Mouse (Mus musculus) forebrain, postnatal 0 days (tissue): ENCODE data around the gene Siglece. TPM values are rescaled to one million over a fixed set of nuclear protein-coding genes. Genes with fewer than 3 reads are reported as not detected.

Experiments
- ATAC-seq: fragments of 200-750 bp; cut with Nextera tagmentation; 2 replicates; pipeline ENCODE4 v1.8.0; 2017; ENCODE audit warnings: mild to moderate bottlenecking, moderate library complexity
- DNase-seq: peaks from one replicate; pipeline ENCODE4 v3.0.0-alpha.2; 2015
- H3K27ac ChIP-seq: fragments of 300-500 bp; sonication (generic); 2 replicates; pipeline ENCODE4 v1.5.1; 2014; ENCODE audit warnings: low read depth, mild to moderate bottlenecking, antibody characterized with exemption, low read length, moderate library complexity, mixed read lengths
- H3K27me3 ChIP-seq: fragments of 300-500 bp; sonication (generic); 2 replicates; pipeline ENCODE4 v1.6.1; 2014; ENCODE audit warnings: mild to moderate bottlenecking, low read length, mixed read lengths; ENCODE audit not compliant: insufficient read depth
- H3K36me3 ChIP-seq: fragments of 300-500 bp; sonication (generic); 2 replicates; pipeline ENCODE4 v1.6.1; 2014; ENCODE audit warnings: mild to moderate bottlenecking, moderate library complexity; ENCODE audit not compliant: insufficient read depth
- H3K4me1 ChIP-seq: fragments of 300-500 bp; sonication (generic); 2 replicates; pipeline ENCODE4 v1.6.1; 2014; ENCODE audit warnings: antibody characterized with exemption; ENCODE audit not compliant: insufficient read depth
- H3K4me2 ChIP-seq: fragments of 300-500 bp; sonication (generic); 2 replicates; pipeline ENCODE4 v1.6.1; 2014; ENCODE audit warnings: low read depth, mild to moderate bottlenecking, moderate library complexity
- H3K4me3 ChIP-seq: fragments of 300-500 bp; sonication (generic); 2 replicates; pipeline ENCODE4 v1.5.1; 2014; ENCODE audit warnings: low read depth, low read length, mixed read lengths
- H3K9ac ChIP-seq: fragments of 300-500 bp; sonication (generic); 2 replicates; pipeline ENCODE4 v1.6.1; 2014; ENCODE audit warnings: mild to moderate bottlenecking
- H3K9me3 ChIP-seq: fragments of 300-500 bp; sonication (generic); 2 replicates; pipeline ENCODE4 v1.6.1; 2016; ENCODE audit warnings: low read length
- CTCF ChIP-seq: sonication (generic); IDR thresholded peaks from 2 replicates; pipeline ENCODE4 v1.5.1; 2016; ENCODE audit warnings: antibody characterized with exemption, control low read depth, low read depth
- WGBS: fragments of 180-500 bp; shearing (Covaris S2); extraction: QIAGEN DNeasy Blood & Tissue Kit; methylation state at CpG from one replicate; pipeline ENCODE4 v1.1.7; 2014; 5-methylcytosine and 5-hydroxymethylcytosine counted together
- polyA plus RNA-seq: library from polyadenylated mRNA; unstranded; fragments of >200 nt; fragmentation: Nextera tagmentation; extraction: Ambion mirVana; gene quantifications from 2 replicates; pipeline ENCODE4 v1.2.1, GENCODE M21; 2015
- total RNA-seq: library from RNA; depleted of rRNA; stranded (reverse); fragments of >200 nt; gene quantifications from 2 replicates; pipeline ENCODE4 v1.2.3, GENCODE M21; 2014

The Siglece gene
- total and polyA plus RNA-seq, 2 experiments from 2014 or later, result 0.31 to 1.2 TPM

DNA sequence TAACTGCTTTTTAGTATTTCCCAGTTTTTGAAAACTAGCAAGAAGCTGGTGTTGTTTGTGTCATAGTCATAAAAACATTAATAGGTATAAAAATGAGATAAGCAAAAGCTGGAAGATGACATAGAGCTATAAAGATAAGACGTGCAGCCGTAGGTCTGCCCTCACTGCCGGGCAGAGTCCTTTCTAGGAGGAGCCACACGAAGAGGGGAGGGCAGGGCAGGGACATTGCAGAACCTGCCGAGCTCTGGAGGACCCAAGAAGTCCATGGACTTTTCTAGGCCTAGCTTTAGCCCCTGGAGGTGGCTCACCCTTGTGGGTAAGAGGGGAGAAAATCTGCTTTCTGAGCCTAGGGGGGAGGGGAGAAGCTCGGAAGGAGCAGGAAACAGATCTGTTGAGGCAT lies 25.5 kb downstream of the Siglece start, which contains the start of gene Ceacam18:
Gene Ceacam18, plus strand, starts transcription at position 208 of the 400 bp plus-strand sequence.
- WGBS, result 80% methylated on average over 6 of the region's 6 CpGs
- ATAC-seq (no peak), DNase-seq (no peak)
- Histone ChIP-seq H3K9me3 (no peaks in the 10 kb centered on the region), H3K4me3 (no peak within 1 kb of the TSS), H3K4me2 (no peak within 1 kb of the TSS), H3K27me3 (no peaks in the 10 kb centered on the region), H3K9ac (no peak within 1 kb of the TSS), H3K4me1 (no peaks in the 10 kb centered on the region), H3K36me3 (no peaks in the 10 kb centered on the region), H3K27ac (no peak within 1 kb of the TSS)
- TF ChIP-seq CTCF, result no peak

DNA sequence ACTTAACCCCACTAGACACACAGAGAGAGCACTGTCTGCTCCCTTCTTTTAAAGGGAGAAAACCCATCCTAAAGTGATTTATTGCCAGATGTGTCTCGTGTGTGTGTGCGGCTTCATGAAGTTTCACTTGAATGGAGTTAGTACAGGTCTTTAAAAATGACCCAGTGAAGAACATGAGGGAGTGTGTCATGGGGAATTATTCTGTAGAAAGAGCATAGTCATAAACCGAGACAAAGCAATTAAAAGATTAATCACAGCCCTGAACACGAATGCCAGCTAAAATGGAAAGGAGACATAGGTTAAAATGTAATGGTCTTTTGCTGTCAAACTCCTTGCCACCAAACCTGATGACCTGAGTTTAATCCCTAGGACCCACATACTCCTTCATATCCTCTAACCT lies 26.0 kb downstream of the Siglece start:
- ATAC-seq, result no peak
- WGBS, result 73% methylated on average over 4 of the region's 4 CpGs

DNA sequence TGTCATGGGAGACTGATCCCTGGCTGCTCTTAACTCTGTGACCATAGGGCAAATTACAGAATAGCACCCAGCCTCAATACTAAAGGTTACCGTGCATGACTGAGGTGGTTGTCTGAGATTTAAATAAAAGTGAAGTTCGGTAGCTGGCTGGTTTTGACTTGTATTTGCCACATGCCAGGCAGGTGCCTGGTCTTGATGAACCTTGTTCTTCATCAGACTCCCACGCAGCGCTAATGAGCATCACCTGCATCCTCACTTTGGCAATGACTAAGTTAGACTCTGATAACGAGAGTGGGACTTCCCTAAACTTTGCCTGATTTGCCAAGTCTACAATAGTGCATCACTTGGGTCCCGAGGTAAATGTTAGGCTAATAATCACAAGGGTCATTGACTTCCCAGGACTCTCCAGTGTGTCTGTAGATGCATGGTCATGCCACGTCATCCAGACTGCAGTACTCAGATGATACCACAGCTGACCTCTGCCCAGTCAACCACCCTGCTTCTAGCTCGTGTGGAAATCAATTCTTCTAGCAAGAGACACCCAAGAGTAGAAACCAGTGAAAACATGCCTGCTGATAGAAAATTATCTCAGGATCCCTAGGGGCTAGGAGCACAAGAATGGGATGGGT lies 34.1 kb downstream of the Siglece start:
- no peaks in the 10 kb centered on the region for H3K9me3 ChIP-seq
- H3K27me3 ChIP-seq, result no peaks in the 10 kb centered on the region
- no peaks in the 10 kb centered on the region for H3K36me3 ChIP-seq
- ATAC-seq (no peak), DNase-seq (no peak)
- H3K4me1 ChIP-seq, result no peaks in the 10 kb centered on the region
- H3K9ac ChIP-seq, result no peak overlapping the region
- WGBS, result 81% methylated on average over 8 of the region's 8 CpGs
- no peak overlapping the region for H3K27ac ChIP-seq
- H3K4me3 ChIP-seq, result no peak overlapping the region
- no peak overlapping the region for H3K4me2 ChIP-seq
- TF ChIP-seq CTCF, result no peak

More for the DNA sequence above, 26.0 kb downstream of the Siglece start:
- H3K27me3 ChIP-seq, result no peaks in the 10 kb centered on the region
- no peak for TF ChIP-seq CTCF
- no peaks in the 10 kb centered on the region for H3K4me1 ChIP-seq
- no peak for DNase-seq
- no peak overlapping the region for H3K4me2 ChIP-seq
- no peak overlapping the region for H3K27ac ChIP-seq
- H3K9ac ChIP-seq, result no peak overlapping the region
- H3K36me3 ChIP-seq, result no peaks in the 10 kb centered on the region
- no peaks in the 10 kb centered on the region for H3K9me3 ChIP-seq
- H3K4me3 ChIP-seq, result no peak overlapping the region

DNA sequence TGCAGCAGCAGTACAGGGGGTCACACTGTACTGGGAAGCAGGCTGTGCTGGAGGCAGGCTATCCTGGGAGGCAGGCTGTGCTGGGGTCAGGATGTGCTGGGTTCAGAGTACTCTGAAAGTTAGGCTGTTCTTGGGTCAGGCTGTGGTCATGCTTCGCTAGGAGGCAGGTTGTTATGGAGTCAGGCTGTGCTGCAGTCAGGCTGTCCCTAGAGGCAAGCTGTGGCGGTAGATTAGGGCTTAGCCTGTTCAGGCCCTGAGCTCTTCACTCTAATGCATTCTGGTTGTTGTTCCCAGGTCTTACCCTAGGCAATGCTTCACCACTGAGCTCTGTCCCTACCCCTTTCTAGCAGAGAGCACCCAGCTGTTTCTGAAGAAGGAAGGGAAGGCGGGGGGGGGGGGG lies 34.9 kb downstream of the Siglece start:
- TF ChIP-seq CTCF, result no peak
- ATAC-seq (no peak), DNase-seq (no peak)
- Histone ChIP-seq H3K27ac (no peak overlapping the region), H3K4me1 (no peaks in the 10 kb centered on the region), H3K9ac (no peak overlapping the region), H3K36me3 (no peaks in the 10 kb centered on the region), H3K4me3 (no peak overlapping the region), H3K27me3 (no peaks in the 10 kb centered on the region), H3K9me3 (no peaks in the 10 kb centered on the region), H3K4me2 (no peak overlapping the region)
- WGBS, result 70% methylated on average over 3 of the region's 3 CpGs

DNA sequence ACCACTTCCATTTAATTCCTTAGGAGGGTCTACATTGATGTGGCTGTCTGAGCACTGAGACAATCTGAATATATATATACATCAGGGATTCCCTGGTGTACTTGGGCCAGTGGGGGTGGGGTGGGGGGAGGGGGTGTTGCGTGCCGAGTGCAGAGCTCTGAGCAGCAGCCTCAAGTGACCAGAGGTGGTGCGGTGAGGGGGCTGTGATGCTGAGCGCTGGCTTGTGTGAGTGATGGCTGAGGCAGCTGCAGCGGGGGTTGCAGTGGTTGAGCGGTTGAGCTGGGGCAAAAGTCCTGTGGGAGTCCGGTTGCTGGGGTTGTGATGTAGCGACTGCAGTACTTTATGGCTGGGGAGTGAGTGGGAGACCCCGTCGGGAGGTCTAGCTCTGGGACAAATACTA lies 36.1 kb downstream of the Siglece start:
- Histone ChIP-seq H3K9me3 (no peaks in the 10 kb centered on the region), H3K27me3 (no peaks in the 10 kb centered on the region), H3K4me2 (no peak overlapping the region), H3K4me1 (no peaks in the 10 kb centered on the region), H3K4me3 (no peak overlapping the region), H3K27ac (no peak overlapping the region), H3K36me3 (no peaks in the 10 kb centered on the region), H3K9ac (no peak overlapping the region)
- DNase-seq (no peak), ATAC-seq (peak; percentile 29; the same call in 1 of the 2 replicates)
- WGBS, result 13% methylated on average over 10 of the region's 10 CpGs
- TF ChIP-seq CTCF, result no peak

DNA sequence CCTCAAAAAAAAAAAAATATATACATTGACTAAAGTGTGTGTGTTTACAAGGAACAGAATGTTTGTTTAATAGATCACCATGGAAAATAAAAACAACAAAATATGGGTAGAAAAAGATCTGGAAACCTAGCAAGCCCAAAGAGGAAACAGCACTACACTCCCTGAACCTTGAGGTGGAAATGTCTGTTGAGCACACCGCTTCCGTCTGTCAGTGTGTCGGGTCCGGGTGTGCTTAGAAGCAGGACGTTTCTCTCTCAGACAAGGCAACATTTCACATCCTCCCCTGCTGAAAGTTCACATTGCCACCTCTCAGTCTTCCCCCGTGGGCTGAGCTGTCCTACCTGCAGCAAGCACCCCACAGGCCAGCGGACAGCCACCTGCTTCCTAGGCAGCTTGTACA lies 37.0 kb downstream of the Siglece start:
- ATAC-seq (no peak), DNase-seq (no peak)
- Histone ChIP-seq H3K4me3 (no peak overlapping the region), H3K27me3 (no peaks in the 10 kb centered on the region), H3K4me1 (no peaks in the 10 kb centered on the region), H3K9ac (no peak overlapping the region), H3K36me3 (no peaks in the 10 kb centered on the region), H3K9me3 (no peaks in the 10 kb centered on the region), H3K4me2 (no peak overlapping the region), H3K27ac (no peak overlapping the region)
- 84% methylated on average over 7 of the region's 7 CpGs for WGBS
- no peak for TF ChIP-seq CTCF

DNA sequence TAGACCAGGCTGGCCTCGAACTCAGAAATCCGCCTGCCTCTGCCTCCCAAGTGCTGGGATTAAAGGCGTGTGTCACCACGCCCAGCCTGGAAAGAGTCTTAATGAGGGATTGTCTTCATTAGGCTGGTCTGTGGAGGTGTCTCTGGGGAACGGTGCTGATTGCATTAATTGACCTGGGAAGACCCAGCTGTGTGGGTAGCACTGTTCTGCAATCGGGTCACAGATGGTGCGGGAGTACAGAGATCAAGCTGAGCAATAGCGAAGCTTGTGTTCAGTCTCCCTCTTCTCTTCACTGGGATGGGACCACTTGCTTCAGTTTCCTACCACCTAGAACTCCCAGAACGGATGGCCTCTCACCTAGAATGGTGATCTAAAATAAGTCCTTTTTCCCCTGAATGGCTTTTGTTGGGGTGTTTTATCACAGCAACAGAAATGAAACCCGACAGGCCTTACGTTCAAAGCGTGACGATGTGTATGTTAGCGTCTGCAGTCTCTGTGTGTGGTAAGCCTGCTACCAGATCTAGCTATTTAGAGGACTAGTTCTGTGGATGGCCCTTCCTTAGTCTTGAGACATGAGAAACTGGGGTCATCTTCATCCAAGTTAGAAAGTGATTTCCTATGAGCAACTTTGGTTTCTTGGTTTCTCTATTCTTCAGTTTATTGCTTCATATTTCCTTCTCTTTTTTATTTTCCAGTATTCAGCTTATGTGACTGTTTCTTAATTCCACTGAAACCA lies 46.0 kb downstream of the Siglece start:
- DNase-seq (no peak), ATAC-seq (no peak)
- no peaks in the 10 kb centered on the region for H3K27me3 ChIP-seq
- 87% methylated on average over 14 of the region's 14 CpGs for WGBS
- H3K4me3 ChIP-seq, result no peak overlapping the region
- no peak overlapping the region for H3K9ac ChIP-seq
- no peak overlapping the region for H3K4me2 ChIP-seq
- no peaks in the 10 kb centered on the region for H3K4me1 ChIP-seq
- no peaks in the 10 kb centered on the region for H3K9me3 ChIP-seq
- H3K36me3 ChIP-seq, result no peaks in the 10 kb centered on the region
- no peak for TF ChIP-seq CTCF
- H3K27ac ChIP-seq, result no peak overlapping the region
